Mouse (Mus musculus): ENCODE measurements around the gene She. TPM values are rescaled to one million over a fixed set of nuclear protein-coding genes. Genes with fewer than 3 reads are reported as not detected.

Gene She
- polyA plus RNA-seq, 1 experiment: 0.60 TPM

GRCm38 (mm10) chr3:89877129-89877528, 46.0 kb downstream of the She start:
- 76% methylated on average over 8 of the region's 8 CpGs for WGBS
- DNase-seq (ENCODE audit: low read depth, low spot score): no peak

- no peak for DNase-seq (ENCODE audit: low read depth, low spot score)
- 54% methylated on average over 3 of the region's 3 CpGs for WGBS
These were observed 47.3 kb downstream of the She start for GRCm38 (mm10) chr3:89878456-89878855.

GRCm38 (mm10) chr3:89879326-89879725, 48.2 kb downstream of the She start:
- WGBS: 61% methylated on average over 3 of the region's 3 CpGs
- DNase-seq (ENCODE audit: low read depth, low spot score): no peak

- WGBS: 33% methylated on average over 5 of the region's 5 CpGs
These were observed 49.1 kb downstream of the She start for GRCm38 (mm10) chr3:89880036-89880851.

GRCm38 (mm10) chr3:89882556-89883181, 51.5 kb downstream of the She start:
- WGBS: 59% methylated on average over 8 of the region's 8 CpGs
- no peak for DNase-seq (ENCODE audit: low read depth, low spot score)

More at GRCm38 (mm10) chr3:89880036-89880851, 49.1 kb downstream of the She start:
- no peak for DNase-seq (ENCODE audit: low read depth, low spot score)

- no peak for DNase-seq (ENCODE audit: low read depth, low spot score)
- 55% methylated on average over 4 of the region's 4 CpGs for WGBS
These were observed 52.4 kb downstream of the She start for GRCm38 (mm10) chr3:89883582-89884041.

GRCm38 (mm10) chr3:89885766-89886165, 54.6 kb downstream of the She start:
- no peak for DNase-seq (ENCODE audit: low read depth, low spot score)
- 96% methylated on average over 11 of the region's 11 CpGs for WGBS

- 72% methylated on average over 7 of the region's 7 CpGs for WGBS
- no peak for DNase-seq (ENCODE audit: low read depth, low spot score)
These were observed 56.5 kb downstream of the She start for GRCm38 (mm10) chr3:89887582-89888230.

GRCm38 (mm10) chr3:89889841-89890430, 58.8 kb downstream of the She start:
- DNase-seq (ENCODE audit: low read depth, low spot score): no peak
- 52% methylated on average over 8 of the region's 8 CpGs for WGBS

GRCm38 (mm10) chr3:89891696-89892095, 60.5 kb downstream of the She start:
- no peak for DNase-seq (ENCODE audit: low read depth, low spot score)

GRCm38 (mm10) chr3:89892517-89893106, 61.4 kb downstream of the She start:
- WGBS: 87% methylated on average over 5 of the region's 5 CpGs
- DNase-seq (ENCODE audit: low read depth, low spot score): no peak

GRCm38 (mm10) chr3:89896571-89896970, 65.4 kb downstream of the She start:
- no peak for DNase-seq (ENCODE audit: low read depth, low spot score)
- WGBS: 38% methylated on average over 5 of the region's 5 CpGs

- DNase-seq (ENCODE audit: low read depth, low spot score): no peak
- 82% methylated on average over 8 of the region's 8 CpGs for WGBS
These were observed 66.1 kb downstream of the She start for GRCm38 (mm10) chr3:89897204-89897796.

GRCm38 (mm10) chr3:89898011-89898410, 66.8 kb downstream of the She start:
- WGBS: 85% methylated on average over 10 of the region's 10 CpGs

GRCm38 (mm10) chr3:89898870-89899510, 67.8 kb downstream of the She start:
- DNase-seq (ENCODE audit: low read depth, low spot score): no peak
- WGBS: 58% methylated on average over 5 of the region's 5 CpGs

More at GRCm38 (mm10) chr3:89898011-89898410, 66.8 kb downstream of the She start:
- no peak for DNase-seq (ENCODE audit: low read depth, low spot score)

GRCm38 (mm10) chr3:89899511-89899908, 68.3 kb downstream of the She start:
- 75% methylated on average over 8 of the region's 8 CpGs for WGBS

GRCm38 (mm10) chr3:89907846-89908245, 76.7 kb downstream of the She start:
- WGBS: 73% methylated on average over 3 of the region's 3 CpGs
- DNase-seq (ENCODE audit: low read depth, low spot score): no peak

More at GRCm38 (mm10) chr3:89899511-89899908, 68.3 kb downstream of the She start:
- DNase-seq (ENCODE audit: low read depth, low spot score): no peak
